Mouse (Mus musculus) ES-E14 (cell line): ENCODE data around the gene Tet2.

Source experiments
- ZC3H11A ChIP-seq: IDR thresholded peaks from 2 replicates; pipeline ENCODE4 v1.6.1; 2012; ENCODE audit warnings: low read depth, mild to moderate bottlenecking, inconsistent platforms, low read length, borderline replicate concordance
- ZNF384 ChIP-seq: IDR thresholded peaks from 2 replicates; pipeline ENCODE4 v1.6.1; 2012; ENCODE audit warnings: low read depth, low read length, inconsistent platforms

DNA sequence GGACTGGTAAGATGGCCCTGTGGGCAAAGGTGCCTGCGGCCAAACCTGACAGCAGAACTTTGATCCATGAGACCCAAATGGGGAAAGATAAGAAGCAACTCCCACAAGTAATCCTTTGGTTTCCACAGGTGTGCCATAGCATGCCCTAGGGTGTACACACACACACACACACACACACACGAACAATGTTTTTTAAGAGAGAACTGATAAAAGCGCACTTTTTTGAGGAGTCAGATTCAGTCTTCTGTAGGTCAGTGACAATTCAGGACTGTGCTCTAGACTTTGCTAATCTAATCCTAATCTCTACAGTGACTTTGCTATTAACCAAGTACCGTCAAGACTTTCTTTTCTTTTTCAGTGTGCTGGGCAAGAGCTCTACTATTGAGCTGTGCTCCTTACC is 9.2 kb upstream of the Tet2 start:
- TF ChIP-seq ZNF384 (no peak), ZC3H11A (no peak)
